ENCODE assay signal across 19 mouse cellular contexts in genomic region chr6:128602463-128603201, GRCm38 (mm10). TPM values are rescaled to one million over a fixed set of nuclear protein-coding genes. Genes with fewer than 3 reads are reported as not detected.
DNase-seq lines count a peak whose midpoint lies in the region; ATAC-seq lines count a peak whose summit lies in the region.
"Had no signal": no experiment of that assay in that cellular context is flagged by ENCODE, and none has a peak within 500 bp of the region (broad histone marks: within the 10 kb centered on the region; RNA-seq: fewer than 3 reads in every experiment).

No protein-coding gene starts in this region.

- DNase-seq in neural tube, embryonic 11.5 days (ENCODE audit: low spot score), result no peak
- no peak for DNase-seq in neural tube, embryonic 10.5 days (ENCODE audit: extremely low spot score, low spot score)
- DNase-seq in midbrain, embryonic 14.5 days, result peak; percentile 49
- DNase-seq in retina, postnatal 1 day, result peak; percentile 81
- DNase-seq in urinary bladder, adult 2 months (ENCODE audit: low spot score), result no peak
- no peak for DNase-seq in thymus, postnatal 14 days
- no peak for DNase-seq in embryonic facial prominence, embryonic 10.5 days (ENCODE audit: low spot score)
- DNase-seq: cerebellum, adult 9-11 months; heart, adult 2 months; heart, postnatal 10 days; layer of hippocampus, postnatal 36 days; right cerebral cortex, postnatal 14 days had no signal

- no peak overlapping the region for H3K27ac ChIP-seq in neural tube, embryonic 11.5 days (ENCODE audit: low read depth, low read length)
- H3K27ac ChIP-seq in forebrain, embryonic 16.5 days (ENCODE audit: low read length), result no peak overlapping the region
- H3K27ac ChIP-seq in midbrain, embryonic 14.5 days (replicated peaks; ENCODE audit: low read depth, low read length), result 0 out of 2 replicates have a peak overlapping the region, but pooled peaks have one; percentile 20
- H3K27ac ChIP-seq in embryonic facial prominence, embryonic 10.5 days (replicated peaks), result no peak overlapping the region
- H3K27ac ChIP-seq: heart, adult 2 months; intestine, embryonic 15.5 days; limb, embryonic 10.5 days; liver, embryonic 15.5 days had no signal

- no peak overlapping the region for H3K9ac ChIP-seq in neural tube, embryonic 11.5 days (ENCODE audit: low read length)
- H3K9ac ChIP-seq in forebrain, embryonic 16.5 days (replicated peaks; ENCODE audit: low read depth, low read length), result no peak overlapping the region
- no peak overlapping the region for H3K9ac ChIP-seq in midbrain, embryonic 14.5 days (replicated peaks; ENCODE audit: low read length)
- H3K9ac ChIP-seq: intestine, embryonic 15.5 days; liver, embryonic 15.5 days had no signal

- H3K9me3 ChIP-seq in neural tube, embryonic 11.5 days (ENCODE audit: control insufficient read depth, low read length), result no peaks in the 10 kb centered on the region
- no peaks in the 10 kb centered on the region for H3K9me3 ChIP-seq in forebrain, embryonic 16.5 days (ENCODE audit: control insufficient read depth, low read length)
- H3K9me3 ChIP-seq in midbrain, embryonic 14.5 days (ENCODE audit: control insufficient read depth, low read length), result no peaks in the 10 kb centered on the region
- H3K9me3 ChIP-seq in embryonic facial prominence, embryonic 10.5 days, result no peaks in the 10 kb centered on the region
- H3K9me3 ChIP-seq: intestine, embryonic 15.5 days; limb, embryonic 10.5 days; liver, embryonic 15.5 days had no signal

- H3K4me3 ChIP-seq in neural tube, embryonic 11.5 days (ENCODE audit: low read depth, low read length), result no peak overlapping the region
- 0 out of 2 replicates have a peak overlapping the region, but pooled peaks have one; percentile 7 for H3K4me3 ChIP-seq in forebrain, embryonic 16.5 days (replicated peaks; ENCODE audit: low read length)
- H3K4me3 ChIP-seq in midbrain, embryonic 14.5 days (replicated peaks; ENCODE audit: low read depth, low read length), result no peak overlapping the region
- H3K4me3 ChIP-seq in embryonic facial prominence, embryonic 10.5 days, result no peak overlapping the region
- H3K4me3 ChIP-seq: erythroblast, embryonic 14.5 days; heart, adult 2 months; intestine, embryonic 15.5 days; limb, embryonic 10.5 days; liver, embryonic 15.5 days had no signal

- peak; percentile 32 for ATAC-seq in neural tube, embryonic 11.5 days (ENCODE audit: insufficient read depth, low FRiP score, low TSS enrichment)
- peak; percentile 80 for ATAC-seq in forebrain, embryonic 16.5 days
- peak; percentile 62; the same call in 1 of the 2 replicates for ATAC-seq in midbrain, embryonic 14.5 days (ENCODE audit: low FRiP score, low TSS enrichment)
- ATAC-seq: activated CD4-positive, CD25-positive, alpha-beta regulatory T cell, adult 4 months; intestine, embryonic 15.5 days had no signal

- no peaks in the 10 kb centered on the region for H3K4me1 ChIP-seq in neural tube, embryonic 11.5 days (ENCODE audit: control insufficient read depth, insufficient read depth, low read length)
- no peaks in the 10 kb centered on the region for H3K4me1 ChIP-seq in forebrain, embryonic 16.5 days (replicated peaks; ENCODE audit: control insufficient read depth, insufficient read depth, low read length)
- no peaks in the 10 kb centered on the region for H3K4me1 ChIP-seq in midbrain, embryonic 14.5 days (ENCODE audit: control insufficient read depth, insufficient read depth, low read length)
- no peaks in the 10 kb centered on the region for H3K4me1 ChIP-seq in embryonic facial prominence, embryonic 10.5 days
- H3K4me1 ChIP-seq: limb, embryonic 10.5 days; liver, embryonic 15.5 days had no signal

- no peaks in the 10 kb centered on the region for H3K27me3 ChIP-seq in neural tube, embryonic 11.5 days (ENCODE audit: control insufficient read depth, insufficient read depth, low read length)
- H3K27me3 ChIP-seq in forebrain, embryonic 16.5 days (replicated peaks; ENCODE audit: control insufficient read depth, insufficient read depth, low read length), result 0 out of 2 replicates have a peak, but pooled peaks cover 3% of the 10 kb centered on the region
- no peaks in the 10 kb centered on the region for H3K27me3 ChIP-seq in midbrain, embryonic 14.5 days (ENCODE audit: control insufficient read depth, insufficient read depth, low read length)
- no peaks in the 10 kb centered on the region for H3K27me3 ChIP-seq in embryonic facial prominence, embryonic 10.5 days (replicated peaks; ENCODE audit: low read depth, poor library complexity, severe bottlenecking)
- H3K27me3 ChIP-seq: intestine, embryonic 15.5 days; liver, embryonic 15.5 days had no signal

- no peaks in the 10 kb centered on the region for H3K36me3 ChIP-seq in neural tube, embryonic 11.5 days (ENCODE audit: control insufficient read depth, insufficient read depth, low read length)
- H3K36me3 ChIP-seq in forebrain, embryonic 16.5 days (ENCODE audit: control insufficient read depth, insufficient read depth), result no peaks in the 10 kb centered on the region
- no peaks in the 10 kb centered on the region for H3K36me3 ChIP-seq in midbrain, embryonic 14.5 days (ENCODE audit: control insufficient read depth, insufficient read depth, low read length)
- H3K36me3 ChIP-seq in embryonic facial prominence, embryonic 10.5 days (replicated peaks), result no peaks in the 10 kb centered on the region
- H3K36me3 ChIP-seq: intestine, embryonic 15.5 days; limb, embryonic 10.5 days; liver, embryonic 15.5 days had no signal

- 52% methylated on average over 10 of the region's 10 CpGs for WGBS in neural tube, embryonic 11.5 days
- WGBS in forebrain, embryonic 16.5 days, result 35% methylated on average over 10 of the region's 10 CpGs
- 44% methylated on average over 10 of the region's 10 CpGs for WGBS in midbrain, embryonic 14.5 days
- 57% methylated on average over 10 of the region's 10 CpGs for WGBS in embryonic facial prominence, embryonic 10.5 days

- H3K4me2 ChIP-seq in neural tube, embryonic 11.5 days (ENCODE audit: low read depth), result no peak overlapping the region
- peak overlapping the region; percentile 25 for H3K4me2 ChIP-seq in forebrain, embryonic 16.5 days (ENCODE audit: low read length)
- H3K4me2 ChIP-seq in midbrain, embryonic 14.5 days (ENCODE audit: low read length), result peak overlapping the region; percentile 33
- H3K4me2 ChIP-seq: intestine, embryonic 15.5 days; liver, embryonic 15.5 days had no signal

RNA-seq across cellular contexts. Expression of gene Klrb1a, which starts 20.7 kb away (rescaled TPM):
- not detected in 2 replicates for polyA plus RNA-seq in neural tube, embryonic 11.5 days (2014; fragmentation: Nextera tagmentation; extraction: Ambion mirVana)
- not detected in 2 replicates for polyA plus RNA-seq in forebrain, embryonic 16.5 days (2015; fragmentation: Nextera tagmentation; extraction: Ambion mirVana)
- polyA plus RNA-seq in midbrain, embryonic 14.5 days (2014; fragmentation: Nextera tagmentation; extraction: Ambion mirVana), result not detected in 2 replicates
- polyA plus RNA-seq in urinary bladder, adult 2 months (2012; rRNA removed), result 0.22 and 0.29 TPM in 2 replicates
- polyA plus RNA-seq in embryonic facial prominence, embryonic 10.5 days (2016; fragmentation: Nextera tagmentation; extraction: Ambion mirVana), result not detected in 2 replicates
- polyA plus RNA-seq: erythroblast, embryonic 14.5 days; intestine, embryonic 15.5 days; limb, embryonic 10.5 days had no signal

RNA-seq across cellular contexts. Expression of gene A2ml1, which starts 21.2 kb away (rescaled TPM):
- polyA plus RNA-seq in neural tube, embryonic 11.5 days (2014; fragmentation: Nextera tagmentation; extraction: Ambion mirVana), result not detected in 2 replicates
- polyA plus RNA-seq in forebrain, embryonic 16.5 days (2015; fragmentation: Nextera tagmentation; extraction: Ambion mirVana), result 3.4 and 3.9 TPM in 2 replicates
- 0.43 and 1.00 TPM in 2 replicates for polyA plus RNA-seq in midbrain, embryonic 14.5 days (2014; fragmentation: Nextera tagmentation; extraction: Ambion mirVana)
- polyA plus RNA-seq in urinary bladder, adult 2 months (2012; rRNA removed), result not detected in 2 replicates
- 0.20 TPM in 1 of 2 replicates, not detected in the other for polyA plus RNA-seq in embryonic facial prominence, embryonic 10.5 days (2016; fragmentation: Nextera tagmentation; extraction: Ambion mirVana)
- polyA plus RNA-seq: erythroblast, embryonic 14.5 days had no signal

RNA-seq across cellular contexts. Expression of gene Clec2h, which starts 59.6 kb away (rescaled TPM):
- not detected in 2 replicates for polyA plus RNA-seq in neural tube, embryonic 11.5 days (2014; fragmentation: Nextera tagmentation; extraction: Ambion mirVana)
- not detected in 2 replicates for polyA plus RNA-seq in forebrain, embryonic 16.5 days (2015; fragmentation: Nextera tagmentation; extraction: Ambion mirVana)
- polyA plus RNA-seq in midbrain, embryonic 14.5 days (2014; fragmentation: Nextera tagmentation; extraction: Ambion mirVana), result not detected in 2 replicates
- not detected in 2 replicates for polyA plus RNA-seq in urinary bladder, adult 2 months (2012; rRNA removed)
- polyA plus RNA-seq in embryonic facial prominence, embryonic 10.5 days (2016; fragmentation: Nextera tagmentation; extraction: Ambion mirVana), result not detected in 2 replicates
- polyA plus RNA-seq: activated CD4-positive, CD25-positive, alpha-beta regulatory T cell, adult 4 months; erythroblast, embryonic 14.5 days; heart, adult 2 months; limb, embryonic 10.5 days; thymus, postnatal 0 days had no signal

Comparison
In these comparisons a context has a peak if more than half of its experiments do, and no peak if none do; other contexts are left out.
1. DNase-seq: peak in midbrain, embryonic 14.5 days (single experiment) and retina, postnatal 1 day (single experiment); none in neural tube, embryonic 11.5 days (single experiment), neural tube, embryonic 10.5 days (single experiment), urinary bladder, adult 2 months (single experiment), thymus, postnatal 14 days (single experiment) and embryonic facial prominence, embryonic 10.5 days (single experiment).
2. Peak in every context shown above with its lines, with median percentiles within 50 percentile points of each other: ATAC-seq.